Mouse (Mus musculus): ENCODE results near the gene Itih5. TPM values are rescaled to one million over a fixed set of nuclear protein-coding genes. Genes with fewer than 3 reads are reported as not detected.

Gene Itih5
- 5.0 and 6.5 TPM in 2 replicates for polyA plus RNA-seq (2015; fragmentation: Nextera tagmentation; extraction: Ambion mirVana)

DNA sequence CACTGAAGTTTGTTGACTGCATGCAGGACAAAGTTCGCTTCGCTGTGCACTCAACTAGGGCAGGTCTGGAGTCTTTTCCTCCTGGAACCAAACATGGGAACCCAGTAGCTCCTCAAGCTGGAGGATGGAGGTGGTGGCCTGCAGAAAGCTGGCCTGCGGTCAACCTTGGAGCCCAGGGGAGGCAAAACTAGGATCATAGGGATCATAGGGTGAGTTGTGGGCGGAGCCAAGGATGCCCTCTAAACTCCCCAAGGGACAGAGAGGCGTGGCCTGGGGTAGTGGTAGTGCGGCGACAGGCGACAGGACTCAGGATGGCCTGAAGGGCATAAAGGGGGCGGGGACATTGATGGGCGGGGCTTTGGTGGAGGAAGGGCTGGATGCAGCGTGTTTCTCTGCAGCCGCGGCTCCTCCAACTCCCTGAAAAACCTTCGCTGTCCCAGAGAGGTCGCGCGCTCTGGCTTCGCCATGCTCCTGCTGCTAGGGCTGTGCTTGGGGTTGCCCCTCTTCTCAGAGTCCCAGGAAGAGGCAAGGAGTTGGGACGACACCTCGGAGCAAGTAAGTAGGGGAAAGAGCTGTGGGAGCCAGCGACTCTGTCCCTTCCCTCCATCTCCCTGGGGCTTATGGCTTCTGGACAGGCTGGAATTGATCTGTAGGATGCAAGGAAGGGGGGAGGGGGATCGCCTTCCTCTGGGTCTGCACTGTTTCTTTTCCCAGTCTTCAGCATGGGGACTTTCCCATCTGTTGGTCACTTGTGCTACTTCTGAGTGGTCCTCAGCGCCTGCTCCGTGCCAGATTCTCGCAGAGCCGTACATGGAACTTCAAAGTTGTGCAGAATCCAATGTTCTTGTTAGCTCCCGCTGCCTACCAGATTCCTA is at the start of gene Itih5:
Itih5 (plus strand) TSS at position 371 of the 875 bp plus-strand sequence.
- Histone ChIP-seq H3K36me3 (no peaks in the 10 kb centered on the region), H3K27ac (no peak within 1 kb of the TSS), H3K27me3 (no peaks in the 10 kb centered on the region), H3K9me3 (no peaks in the 10 kb centered on the region), H3K4me3 (peak within 1 kb of the TSS; percentile 50), H3K4me1 (peaks cover 14% of the 10 kb centered on the region), H3K4me2 (peak within 1 kb of the TSS; percentile 90), H3K9ac (peak within 1 kb of the TSS; percentile 69)
- 7% methylated on average over 27 of the region's 27 CpGs for WGBS
- 0 out of 2 replicates have a peak, but pooled peaks have one; percentile 72 for ATAC-seq (ENCODE audit: insufficient number of reproducible peaks, insufficient read depth, low FRiP score, low TSS enrichment, low read depth)

GRCm38 (mm10) chr2:10108535-10109189 is 44.7 kb upstream of the Itih5 start:
- Histone ChIP-seq H3K9me3 (no peaks in the 10 kb centered on the region), H3K36me3 (no peaks in the 10 kb centered on the region), H3K27me3 (no peaks in the 10 kb centered on the region), H3K27ac (no peak overlapping the region), H3K4me3 (no peak overlapping the region), H3K4me2 (no peak overlapping the region), H3K4me1 (no peaks in the 10 kb centered on the region), H3K9ac (no peak overlapping the region)
- WGBS, result 63% methylated on average over 6 of the region's 6 CpGs
- no peak for ATAC-seq (ENCODE audit: insufficient number of reproducible peaks, insufficient read depth, low FRiP score, low TSS enrichment, low read depth)

DNA sequence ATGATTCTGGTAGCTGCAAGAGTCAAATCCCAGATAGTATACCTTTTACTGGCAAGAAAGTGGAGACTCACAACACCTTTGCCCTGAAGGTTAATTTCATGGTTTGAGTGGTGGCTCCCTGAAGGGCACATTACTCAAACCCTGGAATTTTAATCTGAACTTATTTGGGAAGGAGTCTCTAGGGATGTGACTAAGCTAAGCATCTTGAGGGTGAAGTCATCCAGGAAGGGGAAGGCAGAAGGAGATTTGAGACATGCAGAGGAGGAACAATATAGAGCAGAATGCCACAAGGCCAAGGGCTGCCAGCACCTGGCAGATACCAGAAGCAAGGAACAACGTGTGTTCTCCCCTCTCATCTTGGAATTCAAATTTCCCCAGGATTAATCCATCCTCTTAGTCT is 34.6 kb upstream of the Itih5 start:
- Histone ChIP-seq H3K27me3 (no peaks in the 10 kb centered on the region), H3K4me1 (no peaks in the 10 kb centered on the region), H3K36me3 (no peaks in the 10 kb centered on the region), H3K9me3 (no peaks in the 10 kb centered on the region), H3K4me2 (no peak overlapping the region), H3K27ac (no peak overlapping the region), H3K9ac (no peak overlapping the region), H3K4me3 (no peak overlapping the region)
- no peak for ATAC-seq (ENCODE audit: insufficient number of reproducible peaks, insufficient read depth, low FRiP score, low TSS enrichment, low read depth)
- 63% methylated on average over 1 of the region's 1 CpGs for WGBS

DNA sequence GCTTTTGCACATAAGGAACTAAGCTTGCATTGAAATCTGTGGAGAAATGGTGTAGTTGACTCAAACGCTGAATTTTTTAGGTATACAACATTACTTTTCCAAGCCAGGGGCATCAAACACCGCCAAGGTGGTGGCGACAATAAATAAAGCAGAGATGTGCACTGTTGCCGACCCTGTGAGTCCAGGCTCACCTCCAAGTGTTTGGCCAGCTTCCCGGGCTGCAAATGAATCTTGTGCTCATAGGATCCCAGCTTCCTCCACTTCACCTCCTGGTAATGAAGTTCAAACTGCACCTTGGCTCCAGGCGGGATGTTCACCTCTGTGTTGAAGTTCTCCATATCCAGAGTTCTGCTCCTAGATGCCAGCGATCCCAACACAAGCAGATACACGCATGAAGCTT is 34.1 kb upstream of the Itih5 start:
- no peak overlapping the region for H3K4me2 ChIP-seq
- 89% methylated on average over 8 of the region's 8 CpGs for WGBS

GRCm38 (mm10) chr2:10121826-10122225 is 31.5 kb upstream of the Itih5 start:
- no peak overlapping the region for H3K9ac ChIP-seq
- H3K27me3 ChIP-seq, result no peaks in the 10 kb centered on the region
- no peaks in the 10 kb centered on the region for H3K4me1 ChIP-seq
- ATAC-seq (ENCODE audit: insufficient number of reproducible peaks, insufficient read depth, low FRiP score, low TSS enrichment, low read depth), result no peak
- H3K36me3 ChIP-seq, result no peaks in the 10 kb centered on the region
- WGBS, result 62% methylated on average over 3 of the region's 3 CpGs
- H3K4me2 ChIP-seq, result no peak overlapping the region
- H3K27ac ChIP-seq, result no peak overlapping the region
- no peaks in the 10 kb centered on the region for H3K9me3 ChIP-seq
- no peak overlapping the region for H3K4me3 ChIP-seq

More for the DNA sequence above, 34.1 kb upstream of the Itih5 start:
- Histone ChIP-seq H3K9ac (no peak overlapping the region), H3K27ac (no peak overlapping the region), H3K36me3 (no peaks in the 10 kb centered on the region), H3K9me3 (no peaks in the 10 kb centered on the region), H3K4me3 (no peak overlapping the region), H3K4me1 (no peaks in the 10 kb centered on the region), H3K27me3 (no peaks in the 10 kb centered on the region)
- ATAC-seq (ENCODE audit: insufficient number of reproducible peaks, insufficient read depth, low FRiP score, low TSS enrichment, low read depth), result no peak

DNA sequence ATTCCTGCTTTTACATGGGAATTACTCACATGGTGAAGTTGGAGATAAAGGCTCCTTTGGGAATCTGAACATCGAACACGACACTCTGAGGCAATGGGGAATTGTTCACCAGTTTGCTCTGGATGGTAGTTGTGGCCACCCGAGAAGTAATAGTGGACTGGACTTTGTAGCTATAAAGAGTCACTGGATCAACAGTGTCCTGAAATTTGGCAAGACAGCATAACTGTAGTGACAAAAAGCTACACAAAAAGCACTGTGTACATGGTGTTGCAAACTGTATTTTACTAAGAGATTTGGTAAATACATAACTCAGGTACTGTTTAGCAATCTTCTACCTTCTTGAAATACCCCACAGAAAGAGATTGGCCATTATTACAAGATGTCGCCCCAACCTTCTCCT is 27.2 kb upstream of the Itih5 start:
- H3K9ac ChIP-seq, result no peak overlapping the region
- no peaks in the 10 kb centered on the region for H3K4me1 ChIP-seq
- H3K4me2 ChIP-seq, result no peak overlapping the region
- H3K27me3 ChIP-seq, result no peaks in the 10 kb centered on the region
- no peak for ATAC-seq (ENCODE audit: insufficient number of reproducible peaks, insufficient read depth, low FRiP score, low TSS enrichment, low read depth)
- H3K9me3 ChIP-seq, result no peaks in the 10 kb centered on the region
- no peak overlapping the region for H3K4me3 ChIP-seq
- no peaks in the 10 kb centered on the region for H3K36me3 ChIP-seq
- no peak overlapping the region for H3K27ac ChIP-seq
- 88% methylated on average over 4 of the region's 4 CpGs for whole genome bisulfite sequencing

DNA sequence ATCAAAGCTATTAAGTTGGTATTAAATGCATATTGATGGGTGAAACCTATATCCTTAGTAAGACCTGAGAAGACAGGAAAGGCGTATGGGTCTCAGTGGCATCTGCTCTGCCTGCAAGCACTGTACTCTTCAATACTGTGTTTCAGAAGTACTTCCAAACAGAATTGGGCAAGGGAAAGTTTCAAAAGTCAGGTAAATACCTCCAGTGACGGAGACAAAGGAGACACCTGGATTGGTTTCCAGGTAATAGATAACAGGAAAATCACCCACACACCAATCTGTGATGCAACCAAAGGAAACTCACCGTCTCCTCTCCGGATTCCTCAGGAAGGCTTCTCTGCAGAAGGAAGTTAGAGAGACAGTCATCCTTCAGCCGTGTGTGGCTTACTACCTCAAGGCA is 25.9 kb upstream of the Itih5 start:
- no peak for ATAC-seq (ENCODE audit: insufficient number of reproducible peaks, insufficient read depth, low FRiP score, low TSS enrichment, low read depth)
- no peaks in the 10 kb centered on the region for H3K27me3 ChIP-seq
- no peaks in the 10 kb centered on the region for H3K4me1 ChIP-seq
- H3K9ac ChIP-seq, result no peak overlapping the region
- H3K9me3 ChIP-seq, result no peaks in the 10 kb centered on the region
- no peaks in the 10 kb centered on the region for H3K36me3 ChIP-seq
- no peak overlapping the region for H3K27ac ChIP-seq
- H3K4me2 ChIP-seq, result no peak overlapping the region
- 78% methylated on average over 5 of the region's 5 CpGs for WGBS
- H3K4me3 ChIP-seq, result no peak overlapping the region

GRCm38 (mm10) chr2:10128571-10128970 is 24.8 kb upstream of the Itih5 start:
- Histone ChIP-seq H3K4me3 (no peak overlapping the region), H3K4me2 (no peak overlapping the region), H3K36me3 (no peaks in the 10 kb centered on the region), H3K27ac (no peak overlapping the region), H3K4me1 (no peaks in the 10 kb centered on the region), H3K27me3 (no peaks in the 10 kb centered on the region), H3K9me3 (no peaks in the 10 kb centered on the region), H3K9ac (no peak overlapping the region)
- no peak for ATAC-seq (ENCODE audit: insufficient number of reproducible peaks, insufficient read depth, low FRiP score, low TSS enrichment, low read depth)
- 85% methylated on average over 4 of the region's 4 CpGs for WGBS

DNA sequence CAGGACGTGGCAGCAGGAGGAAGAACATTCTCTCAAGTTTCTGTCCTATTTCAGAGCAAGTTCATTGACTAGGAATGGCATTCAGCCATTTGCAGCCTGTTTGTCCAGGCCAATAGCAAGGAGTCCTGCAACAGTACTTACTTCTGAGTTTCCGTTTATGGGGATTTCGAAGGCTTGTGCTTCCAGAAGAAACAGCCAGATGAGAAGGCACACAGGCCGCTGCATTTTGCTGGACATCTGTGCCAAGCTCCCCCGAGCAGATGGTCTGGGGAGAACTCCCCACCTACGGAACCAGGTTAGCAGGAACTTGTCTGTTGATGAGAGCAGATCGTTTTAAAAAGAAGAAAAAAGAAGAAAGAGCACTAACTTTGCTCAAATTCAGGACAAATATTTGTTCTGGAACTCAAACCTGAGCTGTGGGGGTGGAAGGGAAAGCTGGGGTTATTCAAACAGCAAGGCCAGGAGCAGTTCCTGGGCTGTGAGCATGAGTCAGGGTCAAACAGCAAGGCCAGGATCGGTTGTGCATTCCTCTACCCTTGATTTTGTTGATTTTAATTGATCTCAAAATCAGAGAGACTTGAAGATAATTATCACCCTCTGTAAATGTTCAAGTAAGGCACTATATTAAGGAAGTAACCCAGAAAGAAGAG is 22.9 kb upstream of the Itih5 start:
- Histone ChIP-seq H3K27me3 (no peaks in the 10 kb centered on the region), H3K4me2 (no peak overlapping the region), H3K9me3 (no peaks in the 10 kb centered on the region), H3K4me3 (no peak overlapping the region), H3K27ac (no peak overlapping the region), H3K9ac (no peak overlapping the region), H3K36me3 (no peaks in the 10 kb centered on the region), H3K4me1 (no peaks in the 10 kb centered on the region)
- WGBS, result 58% methylated on average over 8 of the region's 8 CpGs
- no peak for ATAC-seq (ENCODE audit: insufficient number of reproducible peaks, insufficient read depth, low FRiP score, low TSS enrichment, low read depth)

GRCm38 (mm10) chr2:10131296-10131695 is 22.1 kb upstream of the Itih5 start, which contains the start of gene Itih2:
Gene Itih2 (minus strand): TSS chr2:10131396.
- Histone ChIP-seq H3K9ac (no peak within 1 kb of the TSS), H3K4me1 (no peaks in the 10 kb centered on the region), H3K27me3 (no peaks in the 10 kb centered on the region), H3K4me2 (no peak within 1 kb of the TSS), H3K36me3 (no peaks in the 10 kb centered on the region), H3K27ac (no peak within 1 kb of the TSS), H3K9me3 (no peaks in the 10 kb centered on the region), H3K4me3 (no peak within 1 kb of the TSS)
- WGBS, result 94% methylated on average over 4 of the region's 4 CpGs
- ATAC-seq (ENCODE audit: insufficient number of reproducible peaks, insufficient read depth, low FRiP score, low TSS enrichment, low read depth), result no peak

DNA sequence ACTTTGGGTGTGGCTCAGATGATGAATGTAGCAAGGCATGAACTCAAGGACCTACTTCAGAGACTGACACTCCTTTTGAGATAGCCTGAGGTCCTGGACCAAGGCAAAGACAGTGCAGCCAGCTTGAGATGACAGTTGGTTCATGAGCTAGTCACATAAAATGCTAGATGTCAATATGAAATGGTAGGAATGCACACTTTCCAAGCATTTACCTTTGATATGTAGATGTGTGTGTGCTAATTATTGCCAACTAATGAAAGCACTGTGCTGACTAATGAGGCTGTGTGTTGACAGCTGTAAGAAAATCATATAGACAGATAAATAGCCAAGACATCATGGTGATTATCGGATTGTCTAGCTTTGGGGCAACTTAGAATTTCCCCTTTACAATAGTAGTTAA is 21.2 kb upstream of the Itih5 start:
- no peak overlapping the region for H3K4me3 ChIP-seq
- H3K27me3 ChIP-seq, result no peaks in the 10 kb centered on the region
- H3K4me2 ChIP-seq, result no peak overlapping the region
- 80% methylated on average over 1 of the region's 1 CpGs for WGBS
- ATAC-seq (ENCODE audit: insufficient number of reproducible peaks, insufficient read depth, low FRiP score, low TSS enrichment, low read depth), result no peak
- H3K9me3 ChIP-seq, result no peaks in the 10 kb centered on the region
- H3K27ac ChIP-seq, result no peak overlapping the region
- no peaks in the 10 kb centered on the region for H3K36me3 ChIP-seq
- no peaks in the 10 kb centered on the region for H3K4me1 ChIP-seq
- H3K9ac ChIP-seq, result no peak overlapping the region

Measured in embryonic facial prominence, embryonic 13.5 days (tissue).